Mouse (Mus musculus): ENCODE results near the gene Pimreg. TPM values are rescaled to one million over a fixed set of nuclear protein-coding genes. Genes with fewer than 3 reads are reported as not detected.

Gene Pimreg
- polyA plus RNA-seq, 1 experiment = 1.4 TPM

DNA sequence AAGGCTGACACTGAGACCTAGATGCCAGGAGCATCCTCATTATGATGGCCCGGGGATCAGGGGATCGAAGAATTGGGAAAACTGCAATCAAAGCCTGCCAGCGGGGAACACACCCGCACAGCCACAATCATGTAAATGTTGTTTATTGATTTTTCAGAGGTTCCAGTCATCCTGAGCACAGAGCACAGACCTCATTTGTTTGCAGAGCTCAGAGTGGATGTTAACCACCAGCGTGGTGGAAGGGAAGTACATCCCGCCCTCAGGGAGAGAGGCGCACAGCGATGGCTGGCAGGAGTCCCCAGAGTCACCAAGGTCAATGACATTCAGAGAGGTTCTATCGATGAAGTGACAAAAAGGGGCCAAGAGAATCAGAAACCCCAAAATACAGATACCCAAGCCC, 14.0 kb upstream of the Pimreg start:
- Histone ChIP-seq H3K4me3 (ENCODE audit: low read depth, low read length) (no peak overlapping the region), H3K4me1 (ENCODE audit: control insufficient read depth, insufficient read depth, insufficient read length, low read length) (no peaks in the 10 kb centered on the region), H3K27me3 (ENCODE audit: control insufficient read depth, insufficient read depth, low read length) (no peaks in the 10 kb centered on the region), H3K36me3 (ENCODE audit: control insufficient read depth, insufficient read depth, low read length) (no peaks in the 10 kb centered on the region), H3K27ac (ENCODE audit: insufficient read depth, low read depth, low read length) (no peak overlapping the region)
- TF ChIP-seq CTCF (IDR thresholded peaks at IDR 0.05; ENCODE audit: extremely low read depth, insufficient read length, insufficient replicate concordance, low read depth, low read length) (no peak), POLR2A (IDR thresholded peaks at IDR 0.05; ENCODE audit: low read depth, low read length) (no peak)
- WGBS = 41% methylated on average over 9 of the region's 9 CpGs

DNA sequence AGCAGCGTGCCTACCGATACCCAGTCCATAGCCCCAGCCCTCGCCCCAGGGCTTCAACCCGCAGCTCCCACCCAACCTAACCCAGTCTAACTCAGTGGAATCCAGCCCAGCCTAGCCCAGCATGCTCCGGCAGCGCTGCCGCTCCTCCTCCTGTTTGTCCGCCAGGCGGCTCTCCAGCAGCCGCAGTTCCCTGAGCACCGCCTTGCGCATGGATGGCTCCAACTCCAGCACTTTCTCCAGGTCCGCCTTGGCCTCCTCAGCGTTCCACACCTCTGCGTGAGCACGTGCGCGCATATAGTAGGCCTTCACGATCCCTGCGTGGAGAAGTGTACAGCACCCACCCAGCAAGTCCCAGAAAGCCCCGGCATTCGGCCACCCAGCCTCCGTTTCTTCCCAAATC, 12.7 kb upstream of the Pimreg start:
- no peaks in the 10 kb centered on the region for H3K4me1 ChIP-seq (ENCODE audit: control insufficient read depth, insufficient read depth, insufficient read length, low read length)
- TF ChIP-seq POLR2A (IDR thresholded peaks at IDR 0.05; ENCODE audit: low read depth, low read length) (no peak), CTCF (IDR thresholded peaks at IDR 0.05; ENCODE audit: extremely low read depth, insufficient read length, insufficient replicate concordance, low read depth, low read length) (peak; percentile 15; the same call in 1 of the 2 replicates)
- H3K36me3 ChIP-seq (ENCODE audit: control insufficient read depth, insufficient read depth, low read length) = no peaks in the 10 kb centered on the region
- WGBS = 26% methylated on average over 23 of the region's 23 CpGs
- H3K27ac ChIP-seq (ENCODE audit: insufficient read depth, low read depth, low read length) = no peak overlapping the region
- no peaks in the 10 kb centered on the region for H3K27me3 ChIP-seq (ENCODE audit: control insufficient read depth, insufficient read depth, low read length)
- no peak overlapping the region for H3K4me3 ChIP-seq (ENCODE audit: low read depth, low read length)

DNA sequence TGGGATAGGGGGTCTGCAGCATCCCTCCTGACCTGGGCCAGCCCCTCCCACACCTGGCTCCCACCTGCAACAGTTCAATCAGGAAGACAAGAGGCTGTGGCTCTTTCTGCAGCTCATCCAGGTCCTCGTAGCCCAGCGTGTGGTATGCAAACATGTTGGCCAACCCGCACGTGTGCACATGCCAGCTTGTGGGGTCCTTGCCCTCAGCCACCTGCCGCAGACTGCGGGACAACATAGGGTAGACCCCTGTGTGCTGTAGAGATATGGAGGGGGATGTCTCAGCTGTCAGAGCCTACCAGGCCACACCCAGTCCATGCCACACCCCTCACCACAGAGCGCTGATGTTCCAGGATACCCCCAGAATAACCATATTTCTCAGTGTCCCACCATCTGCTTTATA, 10.5 kb upstream of the Pimreg start:
- Histone ChIP-seq H3K27ac (ENCODE audit: insufficient read depth, low read depth, low read length) (no peak overlapping the region), H3K36me3 (ENCODE audit: control insufficient read depth, insufficient read depth, low read length) (no peaks in the 10 kb centered on the region), H3K4me3 (ENCODE audit: low read depth, low read length) (no peak overlapping the region), H3K4me1 (ENCODE audit: control insufficient read depth, insufficient read depth, insufficient read length, low read length) (no peaks in the 10 kb centered on the region), H3K27me3 (ENCODE audit: control insufficient read depth, insufficient read depth, low read length) (no peaks in the 10 kb centered on the region; the same call in 1 of the 2 replicates)
- no peak for TF ChIP-seq CTCF (IDR thresholded peaks at IDR 0.05; ENCODE audit: extremely low read depth, insufficient read length, insufficient replicate concordance, low read depth, low read length)
- TF ChIP-seq POLR2A (IDR thresholded peaks at IDR 0.05; ENCODE audit: low read depth, low read length) = no peak
- WGBS = 83% methylated on average over 7 of the region's 7 CpGs

DNA sequence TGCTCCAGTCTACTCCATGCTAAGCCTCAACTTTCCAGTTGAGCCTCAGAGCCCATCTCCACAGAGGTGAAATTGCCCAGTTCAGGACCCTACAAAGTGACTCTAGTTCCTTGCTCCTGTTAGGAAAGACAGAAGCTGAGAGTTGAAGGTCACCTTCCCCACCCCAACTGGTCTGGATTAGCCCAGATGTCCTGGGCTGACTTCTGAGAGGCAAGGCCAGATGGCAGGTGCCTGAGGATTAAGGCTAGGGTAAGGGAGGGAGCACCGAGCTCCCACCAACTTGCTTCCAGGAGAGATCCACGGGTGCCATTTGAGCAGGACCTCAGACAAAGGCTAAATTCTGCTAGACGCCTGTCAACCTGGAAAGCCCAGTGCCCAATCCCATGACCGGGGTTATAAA, 9.7 kb upstream of the Pimreg start:
- Histone ChIP-seq H3K4me3 (ENCODE audit: low read depth, low read length) (no peak overlapping the region), H3K4me1 (ENCODE audit: control insufficient read depth, insufficient read depth, insufficient read length, low read length) (no peaks in the 10 kb centered on the region), H3K36me3 (ENCODE audit: control insufficient read depth, insufficient read depth, low read length) (no peaks in the 10 kb centered on the region), H3K27ac (ENCODE audit: insufficient read depth, low read depth, low read length) (no peak overlapping the region), H3K27me3 (ENCODE audit: control insufficient read depth, insufficient read depth, low read length) (no peaks in the 10 kb centered on the region; the same call in 1 of the 2 replicates)
- TF ChIP-seq POLR2A (IDR thresholded peaks at IDR 0.05; ENCODE audit: low read depth, low read length) (no peak), CTCF (IDR thresholded peaks at IDR 0.05; ENCODE audit: extremely low read depth, insufficient read length, insufficient replicate concordance, low read depth, low read length) (no peak)
- 76% methylated on average over 4 of the region's 4 CpGs for WGBS

DNA sequence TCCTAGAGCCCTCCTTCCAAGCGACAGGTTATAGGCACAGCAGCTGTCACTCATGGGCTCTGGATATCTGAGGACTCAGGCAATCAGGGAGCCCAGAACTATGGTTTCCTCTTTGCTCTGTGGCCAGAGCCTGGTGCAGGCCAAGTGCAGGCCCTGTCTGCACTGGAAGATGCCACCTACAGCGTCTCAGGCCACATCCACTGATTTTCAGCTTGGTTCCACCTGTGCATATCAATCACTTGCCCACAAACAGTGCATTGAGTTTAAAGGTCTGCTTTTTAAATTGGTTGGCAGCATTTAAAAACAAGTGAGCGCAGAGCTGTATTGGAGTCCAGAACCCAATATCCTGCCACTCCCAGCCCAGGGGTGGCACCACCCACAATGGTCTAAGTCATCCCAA, 9.2 kb upstream of the Pimreg start:
- no peak overlapping the region for H3K27ac ChIP-seq (ENCODE audit: insufficient read depth, low read depth, low read length)
- H3K4me3 ChIP-seq (ENCODE audit: low read depth, low read length) = no peak overlapping the region
- H3K36me3 ChIP-seq (ENCODE audit: control insufficient read depth, insufficient read depth, low read length) = no peaks in the 10 kb centered on the region
- no peaks in the 10 kb centered on the region; the same call in 1 of the 2 replicates for H3K27me3 ChIP-seq (ENCODE audit: control insufficient read depth, insufficient read depth, low read length)
- no peaks in the 10 kb centered on the region for H3K4me1 ChIP-seq (ENCODE audit: control insufficient read depth, insufficient read depth, insufficient read length, low read length)
- TF ChIP-seq POLR2A (IDR thresholded peaks at IDR 0.05; ENCODE audit: low read depth, low read length) (no peak), CTCF (IDR thresholded peaks at IDR 0.05; ENCODE audit: extremely low read depth, insufficient read length, insufficient replicate concordance, low read depth, low read length) (no peak)
- WGBS = 88% methylated on average over 3 of the region's 3 CpGs

DNA sequence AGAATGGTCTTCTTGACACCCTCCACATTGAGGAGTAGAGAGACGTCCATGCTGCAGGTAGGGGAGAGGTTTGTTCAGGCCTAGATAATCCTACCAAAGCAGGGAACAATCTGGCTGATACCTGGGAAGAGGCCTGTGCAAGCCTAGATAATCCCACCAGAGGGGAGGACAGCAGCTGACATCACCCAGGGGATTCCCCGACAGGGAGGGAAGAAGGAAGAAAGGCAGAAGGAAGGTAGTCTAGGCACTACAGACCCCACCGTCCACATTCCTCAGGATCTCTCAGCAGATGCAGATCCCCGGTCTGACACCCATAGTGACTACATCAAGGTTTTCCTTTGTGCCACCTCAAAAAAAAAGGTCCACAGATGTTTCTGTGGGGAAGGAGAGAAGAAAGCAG, 4.4 kb upstream of the Pimreg start, which contains the start of gene Aipl1:
Gene Aipl1 (minus strand): TSS at position 101 of the 400 bp plus-strand sequence.
- TF ChIP-seq POLR2A (IDR thresholded peaks at IDR 0.05; ENCODE audit: low read depth, low read length) = no peak
- TF ChIP-seq CTCF (IDR thresholded peaks at IDR 0.05; ENCODE audit: extremely low read depth, insufficient read length, insufficient replicate concordance, low read depth, low read length) = no peak
- Histone ChIP-seq H3K36me3 (ENCODE audit: control insufficient read depth, insufficient read depth, low read length) (no peaks in the 10 kb centered on the region), H3K4me1 (ENCODE audit: control insufficient read depth, insufficient read depth, insufficient read length, low read length) (peaks cover under 1% of the 10 kb centered on the region), H3K4me3 (ENCODE audit: low read depth, low read length) (no peak within 1 kb of the TSS), H3K27me3 (ENCODE audit: control insufficient read depth, insufficient read depth, low read length) (no peaks in the 10 kb centered on the region; the same call in 1 of the 2 replicates), H3K27ac (ENCODE audit: insufficient read depth, low read depth, low read length) (no peak within 1 kb of the TSS)
- WGBS = 49% methylated on average over 4 of the region's 4 CpGs

DNA sequence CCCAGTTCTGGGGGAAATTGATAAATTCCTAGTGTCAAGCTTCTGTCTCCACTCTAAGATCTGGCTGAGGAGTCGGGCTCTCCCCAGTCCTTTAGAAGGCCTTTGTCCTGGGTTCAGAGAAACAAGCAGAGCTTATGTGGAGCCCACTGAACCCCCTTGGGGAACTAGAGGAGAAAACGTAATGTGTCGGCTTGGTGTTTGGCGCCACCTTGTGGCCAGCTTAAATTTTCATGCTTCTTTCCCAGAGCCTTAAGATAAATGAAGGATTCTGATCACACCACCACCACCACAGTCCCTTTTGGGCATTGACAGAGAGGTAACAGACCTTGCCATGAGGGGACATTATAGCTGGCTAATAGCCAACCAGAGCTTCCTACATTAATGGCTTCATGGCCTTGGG, 3.8 kb upstream of the Pimreg start:
- H3K27me3 ChIP-seq (ENCODE audit: control insufficient read depth, insufficient read depth, low read length) = no peaks in the 10 kb centered on the region; the same call in 1 of the 2 replicates
- no peak for TF ChIP-seq POLR2A (IDR thresholded peaks at IDR 0.05; ENCODE audit: low read depth, low read length)
- peak; percentile 77; the same call in 1 of the 2 replicates for TF ChIP-seq CTCF (IDR thresholded peaks at IDR 0.05; ENCODE audit: extremely low read depth, insufficient read length, insufficient replicate concordance, low read depth, low read length)
- no peaks in the 10 kb centered on the region for H3K36me3 ChIP-seq (ENCODE audit: control insufficient read depth, insufficient read depth, low read length)
- 3% methylated on average over 4 of the region's 4 CpGs for WGBS
- no peak overlapping the region for H3K4me3 ChIP-seq (ENCODE audit: low read depth, low read length)
- H3K27ac ChIP-seq (ENCODE audit: insufficient read depth, low read depth, low read length) = no peak overlapping the region
- H3K4me1 ChIP-seq (ENCODE audit: control insufficient read depth, insufficient read depth, insufficient read length, low read length) = peaks cover 6% of the 10 kb centered on the region
